In the genomic region with DNA sequence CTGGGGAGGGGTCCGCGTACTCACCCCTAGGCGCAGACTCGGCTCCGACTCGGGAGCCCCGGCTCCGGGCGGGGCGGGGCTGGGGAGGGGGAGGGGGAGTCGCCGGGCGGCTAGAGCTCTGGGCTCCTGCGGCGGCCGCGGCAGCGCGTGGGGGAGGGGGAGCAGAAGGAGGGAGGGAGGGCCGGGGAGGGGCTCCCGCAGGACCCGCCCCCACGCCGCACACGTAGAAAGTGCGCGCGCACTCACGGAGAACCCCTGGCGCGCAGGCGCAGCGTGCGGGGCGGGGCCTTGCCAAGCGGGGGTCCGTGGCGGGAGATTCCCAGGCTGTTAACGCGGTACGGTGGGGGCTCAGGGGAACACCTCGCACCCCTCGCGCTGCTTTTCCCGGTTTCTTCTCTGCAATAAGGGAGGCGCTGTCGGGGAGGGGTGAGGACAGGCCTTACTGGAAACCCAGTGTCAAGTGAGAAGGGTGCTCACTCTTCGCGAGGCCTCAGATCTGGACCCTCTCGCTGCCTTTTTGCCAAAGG, we compare ENCODE assay signal across 8 mouse cellular contexts. TPM values are rescaled to one million over a fixed set of nuclear protein-coding genes. Genes with fewer than 3 reads are reported as not detected.
DNase-seq lines count a peak whose midpoint lies in the region; ATAC-seq lines count a peak whose summit lies in the region.

TSS of gene Mrpl14 (plus strand) at position 230 of the 527 bp plus-strand sequence.

- H3K4me2 ChIP-seq in intestine, embryonic 14.5 days (ENCODE audit: low read length) = peak within 1 kb of the TSS; percentile 65

- peak within 1 kb of the TSS; percentile 69 for H3K9ac ChIP-seq in intestine, embryonic 14.5 days (ENCODE audit: low read length)

- peak within 1 kb of the TSS; percentile 79 for H3K27ac ChIP-seq in intestine, embryonic 14.5 days (ENCODE audit: low read depth)

- ATAC-seq in intestine, embryonic 14.5 days (replicated peaks; ENCODE audit: low FRiP score, low TSS enrichment, low read depth) = peak; percentile 90

- under 1% methylated on average over 33 of the region's 50 CpGs for WGBS in intestine, embryonic 14.5 days

- no peaks in the 10 kb centered on the region for H3K9me3 ChIP-seq in intestine, embryonic 14.5 days (ENCODE audit: control insufficient read depth, low read length)

- no peaks in the 10 kb centered on the region for H3K36me3 ChIP-seq in intestine, embryonic 14.5 days (ENCODE audit: control insufficient read depth, insufficient read depth, low read length)

- peaks cover 11% of the 10 kb centered on the region for H3K4me1 ChIP-seq in intestine, embryonic 14.5 days (replicated peaks; ENCODE audit: control insufficient read depth, insufficient read depth, low read length)

- peak; percentile 93 to 96 for DNase-seq in adrenal gland, adult (ENCODE audit: inconsistent age in 2 of 2, low spot score in 1 of 2)
- peak; percentile 96 for DNase-seq in embryo, embryonic 10.5 days (ENCODE audit: low spot score)
- peak; percentile 91 for DNase-seq in gastrocnemius, postnatal 25 days
- DNase-seq in intestine, embryonic 14.5 days (ENCODE audit: low spot score) = peak; percentile 95
- peak; percentile 94 to 95 for DNase-seq in left cerebral cortex, postnatal 14 days (ENCODE audit: low spot score in 2 of 2)
- peak; percentile 96 for DNase-seq in mesoderm, embryonic 11.5 days (ENCODE audit: low read depth, low spot score)
- DNase-seq in right cerebral cortex, postnatal 36 days (ENCODE audit: low spot score in 2 of 2) = peak; percentile 85 to 86
- DNase-seq in yolk sac, embryonic 10.5 days (ENCODE audit: low spot score) = peak; percentile 91

- H3K4me3 ChIP-seq in intestine, embryonic 14.5 days (ENCODE audit: low read depth, low read length) = peak within 1 kb of the TSS; percentile 92

- intact Hi-C loops in left cerebral cortex, postnatal 14 days (cut with DNase I) = no loop called here

- no peaks in the 10 kb centered on the region for H3K27me3 ChIP-seq in intestine, embryonic 14.5 days (replicated peaks; ENCODE audit: control insufficient read depth, insufficient read depth, low read length)

RNA-seq across cellular contexts. Expression of gene Mrpl14, which starts in this region (rescaled TPM):
- total RNA-seq in gastrocnemius, postnatal 25 days (2021) = 10 to 100 TPM; 93.5 to 96.0 TPM
- polyA plus RNA-seq in intestine, embryonic 14.5 days (2014; fragmentation: Nextera tagmentation; extraction: Ambion mirVana) = 168 and 173 TPM in 2 replicates
- total RNA-seq in left cerebral cortex, postnatal 14 days (2021) = 10 to 100 TPM; 42.9 to 46.3 TPM

Comparison
In these comparisons a context has a peak if more than half of its experiments do, and no peak if none do; other contexts are left out.
1. Peak in every context shown above with its lines: DNase-seq, ATAC-seq, H3K4me3 ChIP-seq and H3K27ac ChIP-seq.